Mouse (Mus musculus) midbrain, embryonic 15.5 days (tissue): ENCODE measurements at regions not wholly inside any gene's neighbourhood (a gene's known extent, or its start where the extent isn't known, plus 50 kb on each side); places are given as distances from the start of the nearest gene placed in this dataset.

ENCODE experiments used
- ATAC-seq: fragments of 200-750 bp; cut with Nextera tagmentation; replicated peaks from 2 replicates; pipeline ENCODE4 v1.8.0; 2017; ENCODE audit warnings: moderate TSS enrichment
- H3K27ac ChIP-seq: fragments of 300-500 bp; sonication (generic); 2 replicates; pipeline ENCODE4 v1.5.1; 2015; ENCODE audit warnings: mild to moderate bottlenecking, inconsistent platforms
- H3K27me3 ChIP-seq: fragments of 300-500 bp; sonication (generic); replicated peaks from 2 replicates; pipeline ENCODE4 v1.6.1; 2015; ENCODE audit warnings: inconsistent platforms
- H3K36me3 ChIP-seq: fragments of 300-500 bp; sonication (generic); replicated peaks from 2 replicates; pipeline ENCODE4 v1.6.1; 2015; ENCODE audit warnings: inconsistent platforms
- H3K4me1 ChIP-seq: fragments of 300-500 bp; sonication (generic); 2 replicates; pipeline ENCODE4 v1.6.1; 2015; ENCODE audit warnings: inconsistent platforms
- H3K4me2 ChIP-seq: fragments of 300-500 bp; sonication (generic); 2 replicates; pipeline ENCODE4 v1.6.1; 2015; ENCODE audit warnings: inconsistent platforms, mild to moderate bottlenecking, moderate library complexity
- H3K4me3 ChIP-seq: fragments of 300-500 bp; sonication (generic); 2 replicates; pipeline ENCODE4 v1.5.1; 2015; ENCODE audit warnings: mild to moderate bottlenecking, inconsistent platforms
- H3K9ac ChIP-seq: fragments of 300-500 bp; sonication (generic); 2 replicates; pipeline ENCODE4 v1.6.1; 2015; ENCODE audit warnings: mild to moderate bottlenecking, inconsistent platforms
- H3K9me3 ChIP-seq: fragments of 300-500 bp; sonication (generic); 2 replicates; pipeline ENCODE4 v1.6.1; 2016; ENCODE audit warnings: inconsistent platforms
- WGBS: fragments of 180-500 bp; shearing (Covaris S2); methylation state at CpG from one replicate; pipeline ENCODE4 v1.1.7; 2015; ENCODE audit warnings: mixed read lengths; 5-methylcytosine and 5-hydroxymethylcytosine counted together

DNA sequence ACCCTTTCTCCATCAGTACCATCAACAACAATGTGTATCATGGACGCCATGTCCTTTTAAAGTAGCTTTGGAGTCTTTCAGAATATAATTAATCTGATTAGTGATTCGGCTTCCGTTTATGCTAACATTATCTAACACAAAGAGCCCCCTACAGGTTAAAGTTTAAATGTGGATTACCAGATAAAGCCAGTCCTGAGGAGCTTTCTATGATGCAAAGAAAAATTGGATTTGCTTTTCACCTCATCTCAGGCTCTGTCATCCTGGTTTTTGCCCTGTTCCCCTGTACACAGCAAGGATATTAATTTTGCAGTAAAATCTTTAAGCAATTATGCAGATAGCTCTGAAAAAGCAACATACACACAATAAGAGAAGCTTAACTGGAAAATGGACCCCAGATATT, 412.7 kb upstream of the Tbc1d2b start:
- Histone ChIP-seq H3K4me1 (no peaks in the 10 kb centered on the region), H3K36me3 (no peaks in the 10 kb centered on the region), H3K9me3 (no peaks in the 10 kb centered on the region), H3K27me3 (no peaks in the 10 kb centered on the region), H3K27ac (no peak overlapping the region), H3K4me2 (no peak overlapping the region), H3K4me3 (no peak overlapping the region), H3K9ac (no peak overlapping the region)
- ATAC-seq, result no peak
- 8% methylated on average over 3 of the region's 3 CpGs for WGBS

DNA sequence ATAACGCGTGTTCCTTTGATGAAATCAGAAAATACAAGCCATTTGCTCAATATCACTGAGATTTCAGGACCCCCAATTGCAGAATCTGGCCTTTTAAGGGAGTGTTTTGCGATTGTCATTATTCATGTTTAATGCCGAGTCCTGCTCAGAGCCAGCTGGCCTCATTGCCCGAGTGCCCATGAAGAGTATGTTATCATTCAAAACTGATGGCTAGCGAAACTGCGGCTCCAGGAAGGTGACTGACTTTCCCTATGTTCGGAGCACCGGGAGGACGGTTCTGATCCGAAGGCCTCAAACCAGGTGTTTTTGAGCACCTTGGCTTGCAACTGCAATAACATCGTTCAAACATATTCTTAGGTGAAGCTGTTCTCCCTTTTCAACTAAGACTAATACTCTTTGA, 419.5 kb upstream of the Tbc1d2b start:
- Histone ChIP-seq H3K9me3 (no peaks in the 10 kb centered on the region), H3K27me3 (peaks cover 10% of the 10 kb centered on the region; the same call in 1 of the 2 replicates), H3K9ac (no peak overlapping the region), H3K27ac (no peak overlapping the region), H3K4me2 (no peak overlapping the region), H3K36me3 (no peaks in the 10 kb centered on the region), H3K4me3 (no peak overlapping the region), H3K4me1 (peaks cover 7% of the 10 kb centered on the region; the same call in 1 of the 2 replicates)
- ATAC-seq, result no peak
- 58% methylated on average over 12 of the region's 12 CpGs for WGBS

DNA sequence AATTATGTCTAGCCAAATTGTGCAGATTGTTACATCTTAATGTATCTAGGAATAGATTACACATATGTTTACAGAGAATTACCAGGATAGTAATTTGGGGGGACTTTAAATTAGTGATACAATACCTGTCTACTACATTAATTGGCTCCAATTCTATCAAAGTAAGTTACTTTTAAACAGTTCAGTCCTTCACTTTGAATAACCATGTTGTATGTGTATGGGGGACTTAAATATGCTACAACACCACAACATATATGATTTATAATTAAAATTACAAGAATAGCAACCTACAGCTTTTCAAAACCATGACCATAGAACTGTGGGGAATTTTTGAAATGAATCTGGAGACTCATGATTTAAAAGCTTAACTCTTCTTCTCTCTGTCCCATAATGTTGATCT, 420.5 kb upstream of the Tbc1d2b start:
- Histone ChIP-seq H3K4me1 (peaks cover 7% of the 10 kb centered on the region; the same call in 1 of the 2 replicates), H3K4me2 (no peak overlapping the region), H3K27ac (no peak overlapping the region), H3K36me3 (no peaks in the 10 kb centered on the region), H3K9ac (no peak overlapping the region), H3K4me3 (no peak overlapping the region), H3K27me3 (peaks cover 14% of the 10 kb centered on the region; the same call in 1 of the 2 replicates), H3K9me3 (no peaks in the 10 kb centered on the region)
- no peak for ATAC-seq

DNA sequence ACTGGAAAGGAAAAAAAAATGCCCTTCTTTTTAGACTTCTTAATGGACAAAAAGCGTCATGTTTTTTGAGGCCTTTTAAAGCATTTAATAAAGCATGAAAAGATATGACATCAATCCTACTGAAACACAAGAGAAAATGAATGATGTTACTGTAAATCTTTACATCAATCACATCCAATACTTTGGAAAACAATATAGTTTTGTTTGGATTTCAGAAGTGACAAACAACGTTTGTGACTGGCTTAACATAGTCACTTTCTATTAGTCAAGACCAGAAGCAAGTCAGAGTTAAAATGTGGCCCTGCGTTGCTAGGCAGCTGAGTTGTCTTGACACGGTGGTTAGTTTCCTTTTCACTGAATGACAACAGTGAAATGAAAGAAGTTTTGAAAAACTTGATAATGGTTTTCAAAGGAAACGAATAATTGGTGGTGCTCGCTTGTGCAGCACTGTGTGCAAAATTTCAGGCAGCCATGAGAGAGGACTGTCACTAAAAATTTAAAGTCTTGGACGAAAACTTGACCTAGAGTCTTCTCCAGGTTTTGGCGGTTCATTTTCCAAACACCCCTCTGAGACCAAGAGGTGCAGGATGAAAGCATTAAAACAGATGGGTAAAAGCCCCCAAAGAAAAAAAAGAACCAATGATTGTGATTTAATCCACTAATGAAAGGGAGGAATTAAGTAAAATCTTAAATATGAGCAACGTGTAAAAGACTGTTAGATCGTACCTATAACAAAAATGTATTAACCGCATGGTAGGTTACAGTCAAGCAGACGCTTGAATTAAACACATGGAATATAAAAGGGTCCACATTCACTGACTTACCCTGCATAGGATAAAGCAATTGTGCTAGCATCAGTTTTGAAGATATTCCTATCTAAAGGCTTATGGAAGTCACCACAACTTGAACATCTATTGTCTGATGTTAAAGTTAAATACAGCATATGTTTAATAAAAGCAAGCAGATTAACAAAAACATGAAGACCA, 421.4 kb upstream of the Tbc1d2b start:
- Histone ChIP-seq H3K4me3 (no peak overlapping the region), H3K9ac (no peak overlapping the region), H3K9me3 (no peaks in the 10 kb centered on the region), H3K4me2 (no peak overlapping the region), H3K4me1 (peaks cover 7% of the 10 kb centered on the region; the same call in 1 of the 2 replicates), H3K36me3 (no peaks in the 10 kb centered on the region), H3K27me3 (peaks cover 14% of the 10 kb centered on the region; the same call in 1 of the 2 replicates), H3K27ac (0 out of 2 replicates have a peak overlapping the region, but pooled peaks have one; percentile 6)
- ATAC-seq, result 0 out of 2 replicates have a peak, but pooled peaks have one; percentile 35
- WGBS, result 19% methylated on average over 12 of the region's 12 CpGs

DNA sequence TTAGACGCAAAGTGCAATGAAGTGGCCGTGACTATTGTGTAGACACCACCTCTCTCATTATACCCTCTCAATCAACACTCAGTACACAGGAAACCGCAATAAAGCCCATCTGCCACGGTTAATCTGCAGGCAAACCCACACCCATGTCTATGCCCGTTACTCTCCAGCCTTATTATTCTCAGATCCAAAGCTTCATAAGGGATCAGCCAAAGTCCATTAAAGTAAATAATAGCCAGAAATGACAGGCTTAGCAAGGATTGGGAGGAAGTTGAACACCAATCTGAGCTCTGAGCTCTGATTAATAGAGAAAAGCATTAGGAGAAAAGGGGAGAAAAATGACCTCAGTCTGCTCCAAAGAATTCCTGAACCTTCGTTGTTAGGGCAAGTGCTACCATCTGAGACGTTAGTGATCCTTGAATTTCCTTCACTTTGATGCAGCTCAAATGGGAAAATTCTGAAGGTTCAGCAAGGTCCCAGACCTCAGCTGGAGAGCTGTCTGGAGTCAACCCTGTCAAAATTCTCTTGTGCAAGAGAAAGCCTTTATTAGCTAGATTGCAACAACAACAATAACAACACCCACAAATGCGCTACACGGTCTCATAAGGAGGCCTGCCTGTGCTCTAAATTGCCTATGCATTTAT, 422.5 kb upstream of the Tbc1d2b start:
- H3K4me1 ChIP-seq, result peaks cover 7% of the 10 kb centered on the region; the same call in 1 of the 2 replicates
- peak overlapping the region; percentile 48 for H3K27ac ChIP-seq
- H3K4me3 ChIP-seq, result no peak overlapping the region
- WGBS, result 10% methylated on average over 9 of the region's 9 CpGs
- H3K9ac ChIP-seq, result no peak overlapping the region
- H3K27me3 ChIP-seq, result peaks cover 23% of the 10 kb centered on the region
- H3K4me2 ChIP-seq, result 0 out of 2 replicates have a peak overlapping the region, but pooled peaks have one; percentile 1
- no peaks in the 10 kb centered on the region for H3K9me3 ChIP-seq
- H3K36me3 ChIP-seq, result no peaks in the 10 kb centered on the region
- ATAC-seq, result peak; percentile 81

DNA sequence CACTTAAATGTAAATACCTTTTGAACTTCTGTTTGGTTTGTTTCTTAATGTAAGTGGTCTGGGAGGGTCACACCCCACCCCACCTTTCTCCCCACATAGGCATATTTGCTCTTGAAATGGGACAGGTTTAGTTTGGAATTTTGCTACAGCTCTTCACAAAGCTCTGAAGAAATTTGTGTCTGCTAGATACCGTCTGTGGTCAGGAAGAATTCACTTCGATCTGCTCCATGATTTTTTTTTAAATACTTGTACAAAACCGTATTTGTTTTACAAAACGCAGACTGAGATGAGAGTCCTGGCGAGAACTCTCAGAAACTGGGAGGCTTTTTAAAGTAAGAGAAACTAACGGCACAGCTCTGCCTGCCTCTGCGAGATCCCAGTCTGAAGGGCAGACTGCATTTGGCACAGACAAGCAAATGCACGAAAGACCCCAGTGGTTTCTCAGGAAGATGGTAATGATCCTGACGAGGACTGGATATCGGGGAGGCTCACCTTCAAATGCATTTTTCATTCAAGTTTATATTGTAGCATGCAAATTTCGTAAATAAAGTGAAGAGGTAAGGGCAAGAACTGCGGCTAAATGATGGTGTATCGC, 423.5 kb upstream of the Tbc1d2b start:
- no peak for ATAC-seq
- H3K36me3 ChIP-seq, result no peaks in the 10 kb centered on the region
- no peak overlapping the region for H3K4me3 ChIP-seq
- H3K27ac ChIP-seq, result peak overlapping the region; percentile 48
- peak overlapping the region; percentile 20; the same call in 1 of the 2 replicates for H3K4me2 ChIP-seq
- no peaks in the 10 kb centered on the region for H3K9me3 ChIP-seq
- 20% methylated on average over 13 of the region's 13 CpGs for WGBS
- H3K27me3 ChIP-seq, result peaks cover 23% of the 10 kb centered on the region
- peaks cover 7% of the 10 kb centered on the region; the same call in 1 of the 2 replicates for H3K4me1 ChIP-seq
- H3K9ac ChIP-seq, result no peak overlapping the region

DNA sequence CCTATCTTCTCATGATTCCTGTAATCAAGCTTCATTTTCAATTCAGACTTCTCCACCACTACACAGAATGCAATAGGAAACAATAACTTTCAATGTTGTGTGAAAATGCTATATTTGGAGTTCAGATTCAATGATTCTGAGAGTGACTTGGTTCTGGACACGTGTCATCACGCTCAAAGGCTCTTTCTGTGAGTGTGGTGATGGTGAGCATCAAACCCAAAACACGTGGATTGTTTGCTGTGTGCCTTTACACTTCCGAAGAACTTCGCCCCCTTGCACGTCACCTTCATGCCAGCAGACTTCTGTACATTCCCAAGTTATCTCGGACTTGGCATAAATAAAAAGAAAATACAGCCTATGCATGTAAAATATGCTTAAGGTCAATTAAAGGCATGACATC, 425.1 kb upstream of the Tbc1d2b start:
- no peak overlapping the region for H3K4me2 ChIP-seq

DNA sequence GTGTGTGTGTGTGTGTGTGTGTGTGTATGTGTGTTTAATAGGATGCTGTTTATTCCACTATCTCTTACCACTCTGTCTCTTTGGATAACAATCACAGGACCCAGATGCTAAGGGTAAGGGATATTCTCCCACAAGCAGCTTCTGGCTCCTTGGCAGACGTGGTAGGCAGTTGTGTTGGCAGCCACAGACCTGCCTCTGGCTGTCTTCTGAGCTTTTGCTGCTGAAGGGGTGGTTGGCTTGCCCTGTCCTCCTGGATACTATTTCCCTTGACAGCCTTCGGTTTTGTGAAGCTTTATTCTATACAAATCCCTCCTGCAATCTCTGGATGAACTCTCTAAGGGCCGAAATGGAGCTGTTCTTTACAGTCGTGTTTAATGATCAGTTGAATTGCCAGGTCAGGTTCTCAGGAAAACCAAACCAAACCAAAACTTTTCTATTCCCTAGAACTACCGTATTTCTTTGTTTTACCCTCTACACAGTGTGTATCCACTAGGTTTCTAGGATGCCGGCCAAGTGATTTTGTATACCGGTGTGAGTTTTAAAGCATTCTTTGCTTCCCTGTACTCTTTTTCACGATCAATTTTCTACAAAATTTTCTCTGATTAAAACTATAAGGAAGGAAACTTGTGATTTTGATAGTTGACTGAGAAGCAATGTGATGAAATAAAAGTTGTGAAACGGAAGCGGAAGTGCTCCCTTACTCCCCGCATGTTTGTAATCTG, 426.8 kb upstream of the Tbc1d2b start:
- no peak for ATAC-seq
- Histone ChIP-seq H3K4me3 (no peak overlapping the region), H3K27ac (peak overlapping the region; percentile 63), H3K9me3 (no peaks in the 10 kb centered on the region), H3K4me2 (0 out of 2 replicates have a peak overlapping the region, but pooled peaks have one; percentile 9), H3K36me3 (no peaks in the 10 kb centered on the region), H3K4me1 (peaks cover 15% of the 10 kb centered on the region), H3K9ac (no peak overlapping the region), H3K27me3 (peaks cover 20% of the 10 kb centered on the region)
- 50% methylated on average over 11 of the region's 11 CpGs for WGBS

More for the DNA sequence above, 425.1 kb upstream of the Tbc1d2b start:
- Histone ChIP-seq H3K27ac (no peak overlapping the region), H3K4me3 (no peak overlapping the region), H3K4me1 (peaks cover 10% of the 10 kb centered on the region; the same call in 1 of the 2 replicates), H3K27me3 (peaks cover 20% of the 10 kb centered on the region), H3K9ac (no peak overlapping the region), H3K9me3 (no peaks in the 10 kb centered on the region), H3K36me3 (no peaks in the 10 kb centered on the region)
- WGBS, result 64% methylated on average over 7 of the region's 7 CpGs
- ATAC-seq, result no peak

DNA sequence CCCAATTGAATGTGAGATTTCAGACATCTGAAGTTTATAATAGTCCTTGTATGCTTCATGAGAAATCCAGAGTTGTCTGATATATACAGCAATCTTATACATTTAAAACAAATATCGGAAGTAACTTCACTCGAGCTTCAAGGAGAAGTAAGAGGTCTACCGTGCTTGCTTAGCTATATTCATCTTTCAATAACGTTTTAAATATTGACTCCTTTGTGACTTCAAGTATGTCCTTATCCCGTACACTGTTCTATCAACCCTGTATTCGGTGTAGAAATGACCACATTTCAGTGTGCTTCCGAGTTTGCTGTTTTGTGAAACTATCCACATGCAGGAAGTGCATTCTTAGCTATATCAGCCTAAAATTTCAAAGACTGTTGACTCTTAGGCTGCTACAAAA, 427.8 kb upstream of the Tbc1d2b start:
- H3K36me3 ChIP-seq, result no peaks in the 10 kb centered on the region
- H3K9ac ChIP-seq, result no peak overlapping the region
- H3K27ac ChIP-seq, result no peak overlapping the region
- WGBS, result 66% methylated on average over 7 of the region's 7 CpGs
- no peak overlapping the region for H3K4me2 ChIP-seq
- H3K4me1 ChIP-seq, result peaks cover 15% of the 10 kb centered on the region
- ATAC-seq, result no peak
- H3K27me3 ChIP-seq, result peaks cover 20% of the 10 kb centered on the region
- no peak overlapping the region for H3K4me3 ChIP-seq
- H3K9me3 ChIP-seq, result no peaks in the 10 kb centered on the region

DNA sequence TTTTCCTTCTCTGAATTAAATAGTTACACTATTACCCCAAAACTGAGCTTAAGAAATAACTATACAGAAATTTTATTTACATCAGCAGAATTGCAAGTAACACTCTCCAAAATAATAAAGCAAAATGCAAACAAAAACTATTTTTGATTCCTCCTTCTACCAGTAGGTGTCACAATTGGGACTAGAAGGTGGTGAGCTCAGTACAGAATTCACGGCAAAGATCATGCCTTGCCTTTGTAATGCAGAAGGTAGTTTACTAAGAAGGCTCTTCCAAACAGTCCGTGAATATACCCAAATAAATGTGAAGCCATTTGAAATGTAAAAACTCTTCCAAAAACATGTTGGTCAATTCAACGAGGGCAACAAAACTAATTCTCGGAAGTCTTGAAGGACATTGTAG, 428.5 kb upstream of the Tbc1d2b start:
- Histone ChIP-seq H3K9ac (no peak overlapping the region), H3K36me3 (no peaks in the 10 kb centered on the region), H3K4me2 (no peak overlapping the region), H3K27me3 (peaks cover 18% of the 10 kb centered on the region), H3K9me3 (no peaks in the 10 kb centered on the region), H3K27ac (no peak overlapping the region), H3K4me3 (no peak overlapping the region), H3K4me1 (peaks cover 13% of the 10 kb centered on the region)
- WGBS, result 26% methylated on average over 4 of the region's 4 CpGs
- ATAC-seq, result 0 out of 2 replicates have a peak, but pooled peaks have one; percentile 59

DNA sequence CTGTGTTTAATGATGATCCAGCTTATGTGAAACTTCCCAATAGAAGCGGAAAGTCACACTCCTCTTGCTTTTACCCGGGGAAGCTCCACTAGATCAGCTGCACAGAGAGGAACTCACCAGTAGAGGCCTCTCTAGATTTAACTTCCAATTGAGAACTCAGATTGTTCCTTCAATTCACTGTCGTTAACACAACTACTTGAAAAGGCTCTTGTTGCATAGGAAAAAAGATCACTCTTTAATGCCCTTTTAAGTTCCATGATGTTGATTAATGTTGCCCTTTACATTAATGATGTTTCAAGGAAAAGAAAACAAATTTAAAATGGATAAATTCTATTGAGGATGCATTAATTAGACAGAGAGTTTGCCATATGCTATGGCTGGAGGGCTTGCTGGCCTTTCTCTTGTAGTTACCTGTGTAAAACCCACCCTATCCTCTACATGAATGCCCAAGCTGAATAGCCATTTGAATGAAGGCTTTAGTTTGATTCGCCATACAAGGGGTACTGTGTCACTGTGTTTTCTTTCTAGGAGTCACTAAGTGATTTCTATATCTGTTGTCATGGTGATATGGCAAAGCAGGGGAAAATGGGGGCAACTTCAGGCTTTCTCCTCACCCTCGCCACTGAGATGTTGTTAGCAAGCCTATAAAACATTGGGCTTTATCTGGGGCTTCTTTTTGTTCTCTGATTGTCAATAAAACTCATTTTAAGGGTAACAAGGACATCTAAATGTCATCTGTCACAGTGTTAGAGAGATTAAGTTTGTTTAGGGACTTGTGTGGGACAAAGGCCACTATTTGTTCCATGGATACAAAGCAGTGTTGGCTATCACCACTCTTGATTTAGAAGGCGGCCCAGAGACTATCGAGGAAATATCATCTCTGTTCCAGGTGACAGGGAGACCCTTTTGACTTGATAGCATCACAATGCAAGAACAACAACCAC, 429.9 kb upstream of the Tbc1d2b start:
- Histone ChIP-seq H3K9ac (no peak overlapping the region), H3K4me1 (peaks cover 8% of the 10 kb centered on the region), H3K36me3 (no peaks in the 10 kb centered on the region), H3K4me2 (no peak overlapping the region), H3K27ac (peak overlapping the region; percentile 20), H3K4me3 (no peak overlapping the region), H3K27me3 (peaks cover 17% of the 10 kb centered on the region), H3K9me3 (no peaks in the 10 kb centered on the region)
- peak; percentile 76 for ATAC-seq
- WGBS, result 11% methylated on average over 7 of the region's 7 CpGs
